Mouse (Mus musculus): ENCODE results near the gene 1700013H16Rik.

DNA sequence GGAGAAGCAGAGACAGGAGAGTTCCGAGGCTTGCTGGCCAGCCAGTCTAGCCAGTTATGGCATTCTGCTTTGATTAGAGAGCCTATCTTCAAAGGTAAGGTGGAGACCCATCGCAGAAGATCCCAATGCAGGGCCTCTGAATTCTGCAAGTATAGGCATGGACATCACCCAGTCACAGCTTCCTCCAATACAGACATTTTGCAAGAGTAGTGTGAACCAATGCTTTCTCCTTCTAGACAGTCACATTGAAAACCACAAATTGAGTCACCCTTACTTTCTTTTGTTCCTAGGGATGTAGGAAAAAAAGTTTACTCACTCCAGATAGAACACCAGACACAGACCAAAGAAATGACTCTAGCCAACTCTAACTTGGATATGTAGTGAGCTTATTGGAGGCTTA lies 28.7 kb downstream of the 1700013H16Rik start:
- TF ChIP-seq CTCF (IDR thresholded peaks at IDR 0.05; ENCODE audit: extremely low read depth, insufficient read depth, insufficient read length, insufficient replicate concordance) (no peak), POLR2A (IDR thresholded peaks at IDR 0.05; ENCODE audit: low read depth, low read length) (no peak)
